Mouse (Mus musculus): Measurements from ENCODE around the gene Arl14ep. TPM values are rescaled to one million over a fixed set of nuclear protein-coding genes. Genes with fewer than 3 reads are reported as not detected.

The Arl14ep gene
- 10 to 100 TPM; 16.8 to 17.4 TPM for total RNA-seq (2023)

DNA sequence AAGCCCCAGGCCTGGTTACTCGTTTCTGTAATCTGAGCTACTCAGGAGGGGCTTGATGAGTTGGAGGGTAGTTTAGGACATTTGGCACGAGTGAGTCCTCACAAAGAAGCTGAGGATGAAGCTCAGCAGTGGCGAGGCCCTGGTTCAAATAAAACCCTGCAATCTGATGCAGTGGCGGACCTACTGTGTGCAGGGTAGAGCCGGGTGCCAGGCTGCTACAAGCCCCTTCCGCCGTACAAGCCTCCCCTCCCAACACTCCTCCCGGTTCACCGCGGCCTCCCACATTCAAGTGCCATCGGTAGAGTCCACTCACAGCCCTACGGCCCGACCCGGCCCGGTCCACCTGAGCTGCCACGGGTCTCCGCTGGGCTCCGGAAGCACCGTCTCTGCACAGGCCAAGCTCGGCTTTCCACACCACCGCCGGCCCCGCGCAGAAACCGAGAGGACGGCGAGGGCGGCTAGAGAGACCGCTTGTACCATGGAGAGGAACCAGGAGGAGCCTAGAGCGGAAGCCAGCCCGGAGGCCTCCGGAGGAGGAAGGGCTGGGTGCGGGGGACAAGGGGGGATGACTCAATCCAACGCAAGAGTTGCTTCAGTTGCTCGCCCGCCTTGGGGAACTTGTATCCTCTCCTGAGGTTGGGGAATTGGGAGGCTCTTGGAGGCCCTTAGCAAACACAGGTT, at the start of gene Arl14ep:
Gene Arl14ep (minus strand): TSS at position 466 of the 681 bp plus-strand sequence.

Other genes starting within 250 kb of the Arl14ep start
- not detected for gene Fshb, start 85.2 kb upstream of the Arl14ep start, total RNA-seq (2023)